Mouse (Mus musculus) brain, embryonic 14.5 days (tissue): ENCODE measurements around the gene Zcchc12. TPM values are rescaled to one million over a fixed set of nuclear protein-coding genes. Genes with fewer than 3 reads are reported as not detected.

Experiments used
- DNase-seq: peaks from one replicate; pipeline ENCODE4 v3.0.0-alpha.2; 2011; ENCODE audit warnings: low read depth
- CTCF ChIP-seq: fragments of 200-500 bp; IDR thresholded peaks from 2 replicates; pipeline ENCODE4 v1.5.1; 2012; ENCODE audit warnings: inconsistent platforms, mild to moderate bottlenecking, moderate library complexity, borderline replicate concordance; ENCODE audit not compliant: insufficient read depth, insufficient read length; ENCODE audit errors: extremely low read depth
- POLR2A ChIP-seq: fragments of 200-500 bp; IDR thresholded peaks from 2 replicates; pipeline ENCODE4 v1.6.1; 2012; ENCODE audit warnings: mild to moderate bottlenecking, inconsistent platforms, borderline replicate concordance; ENCODE audit not compliant: poor library complexity, insufficient read depth, insufficient read length, severe bottlenecking; ENCODE audit errors: extremely low read depth
- polyA plus RNA-seq: library from polyadenylated mRNA; depleted of rRNA; stranded (reverse); fragments of >200 nt; gene quantifications from 2 replicates; pipeline ENCODE4 v1.2.3, GENCODE M21; 2012; rRNA removed

Gene Zcchc12
- 161 and 162 TPM in 2 replicates for polyA plus RNA-seq

- peak; percentile 86 for DNase-seq
- TF ChIP-seq CTCF (no peak), POLR2A (peak; percentile 26; the same call in 1 of the 2 replicates)
Observed at GRCm38 (mm10) chrX:36195736-36196525, at the start of gene Zcchc12. Zcchc12 (plus strand) TSS chrX:36195904.

GRCm38 (mm10) chrX:36146746-36147145, 49.0 kb upstream of the Zcchc12 start:
- TF ChIP-seq POLR2A (no peak), CTCF (no peak)
- DNase-seq, result no peak

- no peak for TF ChIP-seq CTCF
- TF ChIP-seq POLR2A, result no peak
- no peak for DNase-seq
Observed at GRCm38 (mm10) chrX:36150100-36150499, 45.6 kb upstream of the Zcchc12 start.

GRCm38 (mm10) chrX:36156677-36157076, 39.0 kb upstream of the Zcchc12 start:
- no peak for TF ChIP-seq POLR2A
- TF ChIP-seq CTCF, result no peak
- no peak for DNase-seq

GRCm38 (mm10) chrX:36161567-36161966, 34.1 kb upstream of the Zcchc12 start:
- TF ChIP-seq POLR2A, result no peak
- DNase-seq, result peak; percentile 54

GRCm38 (mm10) chrX:36183625-36184024, 12.1 kb upstream of the Zcchc12 start:
- TF ChIP-seq POLR2A, result no peak
- TF ChIP-seq CTCF, result peak; percentile 62; the same call in 1 of the 2 replicates
- DNase-seq, result peak; percentile 69

GRCm38 (mm10) chrX:36186036-36186435, 9.7 kb upstream of the Zcchc12 start:
- TF ChIP-seq POLR2A (no peak), CTCF (no peak)
- no peak for DNase-seq

GRCm38 (mm10) chrX:36186443-36186842, 9.3 kb upstream of the Zcchc12 start:
- peak; percentile 73 for DNase-seq
- TF ChIP-seq CTCF (no peak), POLR2A (no peak)

GRCm38 (mm10) chrX:36193951-36194350, 1.8 kb upstream of the Zcchc12 start:
- DNase-seq, result peak; percentile 88
- TF ChIP-seq CTCF (no peak), POLR2A (no peak)

- TF ChIP-seq CTCF (peak; percentile 21; the same call in 1 of the 2 replicates), POLR2A (no peak)
- DNase-seq, result no peak
Observed at GRCm38 (mm10) chrX:36209554-36209953, 13.8 kb downstream of the Zcchc12 start.

GRCm38 (mm10) chrX:36211216-36211615, 15.5 kb downstream of the Zcchc12 start:
- DNase-seq, result no peak
- TF ChIP-seq POLR2A (no peak), CTCF (no peak)

GRCm38 (mm10) chrX:36221366-36221765, 25.7 kb downstream of the Zcchc12 start:
- TF ChIP-seq CTCF (0 out of 2 replicates have a peak, but pooled peaks have one; percentile 5), POLR2A (no peak)
- DNase-seq, result no peak
